ENCODE assay signal across 9 mouse cellular contexts in the genomic region with DNA sequence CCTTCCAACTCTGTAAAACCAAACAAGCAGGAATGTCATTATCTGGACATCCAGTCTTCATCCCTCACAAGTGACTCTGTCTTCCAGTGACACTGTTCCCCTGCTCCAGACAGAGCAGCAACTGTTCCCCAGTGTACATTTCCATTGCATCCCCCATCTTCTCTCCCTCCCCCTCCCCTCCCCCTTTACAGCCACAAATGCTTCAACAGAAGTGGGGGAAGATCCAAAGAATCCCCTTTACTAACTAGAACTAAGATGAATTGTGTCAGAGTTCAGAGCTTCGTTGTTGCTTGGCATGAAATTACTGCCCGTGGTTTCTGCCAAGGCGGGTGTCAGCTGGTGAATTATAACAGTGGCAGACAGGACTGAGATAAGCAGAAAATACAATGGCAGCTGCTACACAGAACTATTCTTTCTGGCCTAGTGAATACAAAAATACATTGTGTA.
DNase-seq lines count a peak whose midpoint lies in the region; ATAC-seq and TF ChIP-seq lines count a peak whose summit lies in the region.
"Had no signal": no experiment of that assay in that cellular context is flagged by ENCODE, and none has a peak within 500 bp of the region (broad histone marks: within the 10 kb centered on the region; RNA-seq: fewer than 3 reads in every experiment).

No protein-coding gene starts in this region.

- H3K27ac ChIP-seq in forebrain, embryonic 16.5 days (ENCODE audit: low read length): peak overlapping the region; percentile 12
- no peak overlapping the region for H3K27ac ChIP-seq in kidney, embryonic 16.5 days (ENCODE audit: low read length)
- no peak overlapping the region for H3K27ac ChIP-seq in lung, embryonic 15.5 days
- no peak overlapping the region for H3K27ac ChIP-seq in liver, embryonic 12.5 days
- H3K27ac ChIP-seq: heart, embryonic 13.5 days had no signal

- H3K4me2 ChIP-seq in forebrain, embryonic 16.5 days (ENCODE audit: low read length): no peak overlapping the region
- no peak overlapping the region for H3K4me2 ChIP-seq in kidney, embryonic 16.5 days (replicated peaks; ENCODE audit: low read depth, low read length)
- no peak overlapping the region for H3K4me2 ChIP-seq in lung, embryonic 15.5 days
- no peak overlapping the region for H3K4me2 ChIP-seq in liver, embryonic 12.5 days
- H3K4me2 ChIP-seq: heart, embryonic 13.5 days had no signal

- no peaks in the 10 kb centered on the region for H3K27me3 ChIP-seq in C2C12 (ENCODE audit: control insufficient read depth, insufficient read depth, insufficient read length)
- no peaks in the 10 kb centered on the region for H3K27me3 ChIP-seq in forebrain, embryonic 16.5 days (replicated peaks; ENCODE audit: control insufficient read depth, insufficient read depth, low read length)
- H3K27me3 ChIP-seq in kidney, embryonic 16.5 days (ENCODE audit: insufficient read depth, low read length): no peaks in the 10 kb centered on the region
- H3K27me3 ChIP-seq in lung, embryonic 15.5 days: no peaks in the 10 kb centered on the region
- H3K27me3 ChIP-seq in liver, embryonic 12.5 days (replicated peaks): no peaks in the 10 kb centered on the region
- H3K27me3 ChIP-seq: heart, embryonic 13.5 days had no signal

- H3K4me3 ChIP-seq in C2C12 (ENCODE audit: insufficient read depth, poor library complexity, severe bottlenecking): no peak overlapping the region
- H3K4me3 ChIP-seq in forebrain, embryonic 16.5 days (replicated peaks; ENCODE audit: low read length): no peak overlapping the region
- no peak overlapping the region for H3K4me3 ChIP-seq in kidney, embryonic 16.5 days (ENCODE audit: low read length)
- H3K4me3 ChIP-seq in lung, embryonic 15.5 days: no peak overlapping the region
- H3K4me3 ChIP-seq in liver, embryonic 12.5 days: no peak overlapping the region
- H3K4me3 ChIP-seq: heart, embryonic 13.5 days had no signal

- no peak overlapping the region for H3K9ac ChIP-seq in forebrain, embryonic 16.5 days (replicated peaks; ENCODE audit: low read depth, low read length)
- H3K9ac ChIP-seq in kidney, embryonic 16.5 days (replicated peaks; ENCODE audit: low read length): no peak overlapping the region
- no peak overlapping the region for H3K9ac ChIP-seq in lung, embryonic 15.5 days
- no peak overlapping the region for H3K9ac ChIP-seq in liver, embryonic 12.5 days
- H3K9ac ChIP-seq: heart, embryonic 13.5 days had no signal

- H3K4me1 ChIP-seq in forebrain, embryonic 16.5 days (replicated peaks; ENCODE audit: control insufficient read depth, insufficient read depth, low read length): peaks cover 9% of the 10 kb centered on the region
- H3K4me1 ChIP-seq in kidney, embryonic 16.5 days (ENCODE audit: insufficient read depth, low read length): 0 out of 2 replicates have a peak, but pooled peaks cover 3% of the 10 kb centered on the region
- 0 out of 2 replicates have a peak, but pooled peaks cover 4% of the 10 kb centered on the region for H3K4me1 ChIP-seq in lung, embryonic 15.5 days
- H3K4me1 ChIP-seq in liver, embryonic 12.5 days: no peaks in the 10 kb centered on the region

- H3K9me3 ChIP-seq in forebrain, embryonic 16.5 days (ENCODE audit: control insufficient read depth, low read length): no peaks in the 10 kb centered on the region
- no peaks in the 10 kb centered on the region for H3K9me3 ChIP-seq in kidney, embryonic 16.5 days (ENCODE audit: low read length)
- no peaks in the 10 kb centered on the region for H3K9me3 ChIP-seq in lung, embryonic 15.5 days
- no peaks in the 10 kb centered on the region for H3K9me3 ChIP-seq in liver, embryonic 12.5 days (replicated peaks)
- H3K9me3 ChIP-seq: heart, embryonic 13.5 days had no signal

- H3ac ChIP-seq in C2C12 (ENCODE audit: control insufficient read depth, insufficient read length, low read depth): no peak overlapping the region

- H3K79me3 ChIP-seq in C2C12 (ENCODE audit: low read depth): no peaks in the 10 kb centered on the region

- ATAC-seq in forebrain, embryonic 16.5 days: peak; percentile 93
- 0 out of 2 replicates have a peak, but pooled peaks have one; percentile 23 for ATAC-seq in kidney, embryonic 16.5 days (ENCODE audit: low FRiP score, low TSS enrichment)
- ATAC-seq in lung, embryonic 15.5 days (ENCODE audit: borderline replicate concordance, extremely low read depth, low FRiP score, low TSS enrichment): peak; percentile 23; the same call in 1 of the 2 replicates
- no peak for ATAC-seq in liver, embryonic 12.5 days
- ATAC-seq in erythroid progenitor cell, adult 5-6 weeks (replicated peaks; ENCODE audit: low FRiP score, poor library complexity, severe bottlenecking): no peak

- 2% methylated on average over 3 of the region's 3 CpGs for WGBS in forebrain, embryonic 16.5 days
- 20% methylated on average over 3 of the region's 3 CpGs for WGBS in kidney, embryonic 16.5 days
- WGBS in lung, embryonic 15.5 days: 18% methylated on average over 3 of the region's 3 CpGs
- 45% methylated on average over 3 of the region's 3 CpGs for WGBS in liver, embryonic 12.5 days (ENCODE audit: insufficient replicate concordance)

- no peaks in the 10 kb centered on the region for H3K36me3 ChIP-seq in C2C12 (ENCODE audit: control insufficient read depth, insufficient read depth)
- H3K36me3 ChIP-seq in forebrain, embryonic 16.5 days (ENCODE audit: control insufficient read depth, insufficient read depth): no peaks in the 10 kb centered on the region
- no peaks in the 10 kb centered on the region for H3K36me3 ChIP-seq in kidney, embryonic 16.5 days (ENCODE audit: insufficient read depth, low read length)
- H3K36me3 ChIP-seq in lung, embryonic 15.5 days: no peaks in the 10 kb centered on the region
- no peaks in the 10 kb centered on the region for H3K36me3 ChIP-seq in liver, embryonic 12.5 days
- H3K36me3 ChIP-seq: heart, embryonic 13.5 days had no signal

- no peaks in the 10 kb centered on the region for H3K79me2 ChIP-seq in C2C12 (ENCODE audit: control insufficient read depth, insufficient read depth)

- TF ChIP-seq CTCF in C2C12 (IDR thresholded peaks at IDR 0.05; ENCODE audit: control insufficient read depth, insufficient read depth, insufficient read length): no peak

- DNase-seq in adrenal gland, postnatal 14 days: peak; percentile 58
- peak; percentile 20 for DNase-seq in retina, postnatal 7 days (ENCODE audit: low read depth, low spot score)

TF ChIP-seq in C2C12, 6 proteins besides CTCF, POLR2A, EP300 and RAD21:
- TF ChIP-seq MYOD1 (IDR thresholded peaks at IDR 0.05; ENCODE audit: control insufficient read depth, insufficient read length, low read depth): peak; percentile 61
- TF ChIP-seq MYOG (IDR thresholded peaks at IDR 0.05; ENCODE audit: control insufficient read depth, extremely low read depth, insufficient read length): no peak
TF ChIP-seq in C2C12: peak in this region for 1.

Comparison
In these comparisons a context has a peak if more than half of its experiments do, and no peak if none do; other contexts are left out.
1. ATAC-seq: peak in forebrain, embryonic 16.5 days (single experiment), kidney, embryonic 16.5 days (single experiment) and lung, embryonic 15.5 days (single experiment); none in liver, embryonic 12.5 days (single experiment) and erythroid progenitor cell, adult 5-6 weeks (single experiment).